Mouse (Mus musculus) bone marrow, adult 2 months (tissue): Measurements from ENCODE around the gene A430005L14Rik. TPM values are rescaled to one million over a fixed set of nuclear protein-coding genes. Genes with fewer than 3 reads are reported as not detected.

Source experiments
- H3K27ac ChIP-seq: fragments of 200-500 bp; 2 replicates; pipeline ENCODE4 v1.5.1; 2012; ENCODE audit warnings: low read depth, mild to moderate bottlenecking, control low read depth, inconsistent platforms, low read length; ENCODE audit not compliant: control insufficient read depth, poor library complexity, insufficient read depth
- H3K4me1 ChIP-seq: fragments of 200-500 bp; 2 replicates; pipeline ENCODE4 v1.6.1; 2011; ENCODE audit warnings: low read length; ENCODE audit not compliant: control insufficient read depth, insufficient read depth
- H3K4me3 ChIP-seq: fragments of 200-500 bp; replicated peaks from 2 replicates; pipeline ENCODE3; 2011; ENCODE audit warnings: mild to moderate bottlenecking, low read depth, low read length, control low read depth; ENCODE audit not compliant: control insufficient read depth
- CTCF ChIP-seq: fragments of 200-500 bp; IDR thresholded peaks from 2 replicates; pipeline ENCODE4 v1.5.1; 2011; ENCODE audit warnings: low read length, control low read depth; ENCODE audit not compliant: control insufficient read depth, insufficient read depth
- POLR2A ChIP-seq: fragments of 200-500 bp; IDR thresholded peaks from 2 replicates; pipeline ENCODE4 v1.6.1; 2011; ENCODE audit warnings: low read depth, mild to moderate bottlenecking, control low read depth, low read length, borderline replicate concordance; ENCODE audit not compliant: control insufficient read depth
- WGBS: fragments of 180-500 bp; shearing (Covaris S2); methylation state at CpG from one replicate; pipeline ENCODE4 v1.1.7; 2018; 5-methylcytosine and 5-hydroxymethylcytosine counted together
- polyA plus RNA-seq: library from polyadenylated mRNA; stranded (reverse); fragments of >200 nt; gene quantifications from 2 replicates; pipeline ENCODE4 v1.2.4, GENCODE M21; 2011; ENCODE audit warnings: low replicate concordance; ENCODE audit not compliant: missing spikeins, insufficient read depth, insufficient read length

A430005L14Rik gene
- polyA plus RNA-seq, 1 experiment, result 78.7 TPM

- no peak for TF ChIP-seq POLR2A
- WGBS, result 91% methylated on average over 11 of the region's 11 CpGs
- Histone ChIP-seq H3K27ac (no peak overlapping the region), H3K4me3 (no peak overlapping the region), H3K4me1 (peaks cover 1% of the 10 kb centered on the region; the same call in 1 of the 2 replicates)
Observed at GRCm38 (mm10) chr4:153980470-153980869, 23.4 kb downstream of the A430005L14Rik start.

GRCm38 (mm10) chr4:153992715-153993114 lies 35.7 kb downstream of the A430005L14Rik start:
- Histone ChIP-seq H3K27ac (no peak overlapping the region), H3K4me3 (no peak overlapping the region), H3K4me1 (no peaks in the 10 kb centered on the region)
- TF ChIP-seq CTCF, result no peak
- no peak for TF ChIP-seq POLR2A
- 84% methylated on average over 10 of the region's 10 CpGs for WGBS

GRCm38 (mm10) chr4:153993505-153993904 lies 36.5 kb downstream of the A430005L14Rik start:
- no peaks in the 10 kb centered on the region for H3K4me1 ChIP-seq
- 90% methylated on average over 8 of the region's 8 CpGs for WGBS
- no peak overlapping the region for H3K4me3 ChIP-seq
- no peak for TF ChIP-seq POLR2A
- TF ChIP-seq CTCF, result no peak
- no peak overlapping the region for H3K27ac ChIP-seq

GRCm38 (mm10) chr4:154005488-154005887 lies 48.5 kb downstream of the A430005L14Rik start:
- TF ChIP-seq POLR2A, result no peak
- no peak for TF ChIP-seq CTCF
- H3K27ac ChIP-seq, result no peak overlapping the region

GRCm38 (mm10) chr4:154006264-154006663 lies 49.2 kb downstream of the A430005L14Rik start:
- Histone ChIP-seq H3K4me1 (no peaks in the 10 kb centered on the region), H3K4me3 (no peak overlapping the region), H3K27ac (no peak overlapping the region)
- 91% methylated on average over 6 of the region's 6 CpGs for WGBS
- TF ChIP-seq POLR2A (no peak), CTCF (no peak)

More at GRCm38 (mm10) chr4:154005488-154005887, 48.5 kb downstream of the A430005L14Rik start:
- no peaks in the 10 kb centered on the region for H3K4me1 ChIP-seq
- H3K4me3 ChIP-seq, result no peak overlapping the region
- 90% methylated on average over 5 of the region's 5 CpGs for WGBS

GRCm38 (mm10) chr4:154007759-154008158 lies 50.7 kb downstream of the A430005L14Rik start:
- Histone ChIP-seq H3K4me3 (no peak overlapping the region), H3K4me1 (peaks cover 2% of the 10 kb centered on the region), H3K27ac (no peak overlapping the region)
- WGBS, result 76% methylated on average over 4 of the region's 4 CpGs
- TF ChIP-seq POLR2A, result no peak
- TF ChIP-seq CTCF, result no peak

- 32% methylated on average over 13 of the region's 13 CpGs for WGBS
- peak overlapping the region; percentile 81 for H3K4me3 ChIP-seq
- no peak overlapping the region for H3K27ac ChIP-seq
- TF ChIP-seq POLR2A (no peak), CTCF (no peak)
- peaks cover 7% of the 10 kb centered on the region for H3K4me1 ChIP-seq
Observed at GRCm38 (mm10) chr4:154010907-154011645, 54.0 kb downstream of the A430005L14Rik start.

Other genes with a start within 250 kb of the A430005L14Rik start
- gene Dffb, start 17.9 kb downstream of the A430005L14Rik start, polyA plus RNA-seq, result 5.7 and 15.7 TPM in 2 replicates
- 7.9 and 11.1 TPM in 2 replicates for gene Cep104, start 18.0 kb downstream of the A430005L14Rik start, polyA plus RNA-seq
- 26.3 and 28.8 TPM in 2 replicates for gene Lrrc47, start 54.5 kb downstream of the A430005L14Rik start, polyA plus RNA-seq
- gene Smim1, start 69.0 kb downstream of the A430005L14Rik start, polyA plus RNA-seq, result 67.7 and 73.2 TPM in 2 replicates
- not detected in 2 replicates for gene Ccdc27, start 85.4 kb downstream of the A430005L14Rik start, polyA plus RNA-seq
- not detected in 2 replicates for gene Trp73, start 183.0 kb downstream of the A430005L14Rik start, polyA plus RNA-seq
- 7.4 and 9.0 TPM in 2 replicates for gene Wrap73, start 185.1 kb downstream of the A430005L14Rik start, polyA plus RNA-seq
- 101 and 105 TPM in 2 replicates for gene Tprgl, start 203.4 kb downstream of the A430005L14Rik start, polyA plus RNA-seq
- 0.22 TPM in 1 of 2 replicates, not detected in the other for gene Megf6, start 213.5 kb downstream of the A430005L14Rik start, polyA plus RNA-seq